8 mouse cellular contexts compared by ENCODE assay signal in the genomic region with DNA sequence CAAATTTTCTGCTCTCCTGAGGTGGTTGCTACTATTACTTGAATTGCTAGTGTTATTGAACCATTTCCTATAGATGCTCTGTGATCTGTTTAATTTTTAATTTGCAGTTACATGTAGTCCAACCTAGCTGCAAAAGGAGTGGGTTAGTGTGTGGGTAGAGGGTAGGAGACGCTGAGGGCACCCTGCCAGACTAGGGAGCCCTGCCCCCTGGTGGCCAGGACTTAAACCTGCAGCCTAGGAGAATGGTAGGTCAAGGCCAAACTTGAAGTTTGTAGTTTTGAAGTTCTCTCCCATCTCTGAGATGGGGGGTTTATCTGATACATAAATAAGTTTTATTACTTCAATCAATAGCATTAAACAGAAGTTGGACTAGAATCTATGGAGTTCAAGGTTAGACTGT. TPM values are rescaled to one million over a fixed set of nuclear protein-coding genes. Genes with fewer than 3 reads are reported as not detected.
A peak's percentile ranks its signal among the peaks of the same experiment; 100 is the strongest.
DNase-seq lines count a peak whose midpoint lies in the region; ATAC-seq lines count a peak whose summit lies in the region.

No protein-coding gene starts in this region.

- no peak overlapping the region for H3K27ac ChIP-seq in midbrain, embryonic 11.5 days (ENCODE audit: low read depth, low read length)
- H3K27ac ChIP-seq in midbrain, embryonic 16.5 days (ENCODE audit: low read length), result no peak overlapping the region

- no peaks in the 10 kb centered on the region for H3K36me3 ChIP-seq in midbrain, embryonic 11.5 days (ENCODE audit: control insufficient read depth, insufficient read depth, low read length)
- no peaks in the 10 kb centered on the region for H3K36me3 ChIP-seq in midbrain, embryonic 16.5 days (ENCODE audit: control insufficient read depth, insufficient read depth, low read length)

- H3K4me2 ChIP-seq in midbrain, embryonic 11.5 days, result no peak overlapping the region
- no peak overlapping the region for H3K4me2 ChIP-seq in midbrain, embryonic 16.5 days (ENCODE audit: low read length)

- H3K27me3 ChIP-seq in midbrain, embryonic 11.5 days (ENCODE audit: control insufficient read depth, insufficient read depth, low read length), result no peaks in the 10 kb centered on the region
- no peaks in the 10 kb centered on the region for H3K27me3 ChIP-seq in midbrain, embryonic 16.5 days (ENCODE audit: control insufficient read depth, insufficient read depth, low read depth, low read length)

- H3K9me3 ChIP-seq in midbrain, embryonic 11.5 days (ENCODE audit: control insufficient read depth, low read length), result no peaks in the 10 kb centered on the region
- H3K9me3 ChIP-seq in midbrain, embryonic 16.5 days (replicated peaks; ENCODE audit: control insufficient read depth, low read length, poor library complexity, severe bottlenecking), result no peaks in the 10 kb centered on the region

- no peak overlapping the region for H3K9ac ChIP-seq in midbrain, embryonic 11.5 days (ENCODE audit: low read length)
- H3K9ac ChIP-seq in midbrain, embryonic 16.5 days (ENCODE audit: low read depth, low read length), result no peak overlapping the region

- ATAC-seq in midbrain, embryonic 11.5 days (ENCODE audit: low FRiP score), result peak; percentile 45; the same call in 1 of the 2 replicates
- ATAC-seq in midbrain, embryonic 16.5 days, result no peak
- peak; percentile 93 for ATAC-seq in granulocyte monocyte progenitor cell, adult 5-6 weeks (replicated peaks; ENCODE audit: poor library complexity, severe bottlenecking)

- WGBS in midbrain, embryonic 11.5 days, result 6% methylated on average over 1 of the region's 1 CpGs
- WGBS in midbrain, embryonic 16.5 days, result 12% methylated on average over 1 of the region's 1 CpGs

- H3K4me3 ChIP-seq in midbrain, embryonic 11.5 days (ENCODE audit: low read depth, low read length), result no peak overlapping the region
- no peak overlapping the region for H3K4me3 ChIP-seq in midbrain, embryonic 16.5 days (ENCODE audit: low read depth, low read length)

- peak; percentile 92 for DNase-seq in midbrain, embryonic 11.5 days (ENCODE audit: low spot score, missing footprints)
- DNase-seq in R1 (ENCODE audit: low read depth, low spot score), result peak; percentile 51
- DNase-seq in cerebellum, postnatal 4 days (ENCODE audit: low spot score in 2 of 2), result peak; percentile 54 to 77
- DNase-seq in kidney, postnatal 4 days, result peak; percentile 76 to 80
- peak; percentile 28 to 55 for DNase-seq in natural killer cell, adult 2 months (ENCODE audit: low spot score in 2 of 2)
- peak; percentile 42 to 54 for DNase-seq in urinary bladder, postnatal 36 days (ENCODE audit: low spot score in 2 of 2)

- H3K4me1 ChIP-seq in midbrain, embryonic 11.5 days (ENCODE audit: control insufficient read depth, insufficient read depth, low read length), result peaks cover 18% of the 10 kb centered on the region
- H3K4me1 ChIP-seq in midbrain, embryonic 16.5 days (ENCODE audit: control insufficient read depth, insufficient read depth, low read length), result peaks cover 9% of the 10 kb centered on the region

RNA-seq across cellular contexts. Expression of a gene that starts 16.5 kb away (rescaled TPM):
- 0.75 TPM in 2 replicates for polyA plus RNA-seq in midbrain, embryonic 11.5 days (2014; fragmentation: Nextera tagmentation; extraction: Ambion mirVana)
- polyA plus RNA-seq in midbrain, embryonic 16.5 days (2015; fragmentation: Nextera tagmentation; extraction: Ambion mirVana), result 1.5 and 2.5 TPM in 2 replicates
- total RNA-seq in granulocyte monocyte progenitor cell, adult 5-6 weeks (2014; fragmentation: Nextera tagmentation), result 0.32 TPM in 1 of 2 replicates, not detected in the other
- total RNA-seq in granulocyte monocyte progenitor cell, adult 5-6 weeks (2017), result 0.46 TPM in 1 of 2 replicates, not detected in the other

RNA-seq across cellular contexts. Expression of a gene that starts 18.8 kb away (rescaled TPM):
- 11.0 and 12.2 TPM in 2 replicates for polyA plus RNA-seq in midbrain, embryonic 11.5 days (2014; fragmentation: Nextera tagmentation; extraction: Ambion mirVana)
- polyA plus RNA-seq in midbrain, embryonic 16.5 days (2015; fragmentation: Nextera tagmentation; extraction: Ambion mirVana), result 3.4 and 3.5 TPM in 2 replicates
- 10.2 and 16.0 TPM in 2 replicates for total RNA-seq in granulocyte monocyte progenitor cell, adult 5-6 weeks (2014; fragmentation: Nextera tagmentation)
- 13.8 and 16.2 TPM in 2 replicates for total RNA-seq in granulocyte monocyte progenitor cell, adult 5-6 weeks (2017)

RNA-seq across cellular contexts. Expression of a gene that starts 28.4 kb away (rescaled TPM):
- 0.37 and 0.43 TPM in 2 replicates for polyA plus RNA-seq in midbrain, embryonic 11.5 days (2014; fragmentation: Nextera tagmentation; extraction: Ambion mirVana)
- 7.7 and 7.8 TPM in 2 replicates for polyA plus RNA-seq in midbrain, embryonic 16.5 days (2015; fragmentation: Nextera tagmentation; extraction: Ambion mirVana)
- total RNA-seq in granulocyte monocyte progenitor cell, adult 5-6 weeks (2014; fragmentation: Nextera tagmentation), result not detected in 2 replicates
- total RNA-seq in granulocyte monocyte progenitor cell, adult 5-6 weeks (2017), result not detected in 2 replicates

RNA-seq across cellular contexts. Expression of a gene that starts 59.7 kb away (rescaled TPM):
- polyA plus RNA-seq in midbrain, embryonic 11.5 days (2014; fragmentation: Nextera tagmentation; extraction: Ambion mirVana), result 1.4 and 1.9 TPM in 2 replicates
- 53.2 and 69.0 TPM in 2 replicates for polyA plus RNA-seq in midbrain, embryonic 16.5 days (2015; fragmentation: Nextera tagmentation; extraction: Ambion mirVana)
- total RNA-seq in granulocyte monocyte progenitor cell, adult 5-6 weeks (2014; fragmentation: Nextera tagmentation), result not detected in 2 replicates
- total RNA-seq in granulocyte monocyte progenitor cell, adult 5-6 weeks (2017), result not detected in 2 replicates

Comparison
In these comparisons a context has a peak if more than half of its experiments do, and no peak if none do; other contexts are left out.
1. DNase-seq: peak in every context shown above with its lines; median percentile 92 in midbrain, embryonic 11.5 days; 78 in kidney, postnatal 4 days; 66 in cerebellum, postnatal 4 days; 51 in R1; 48 in urinary bladder, postnatal 36 days; 42 in natural killer cell, adult 2 months.